Mouse (Mus musculus): Measurements from ENCODE around the gene Mroh3. TPM values are rescaled to one million over a fixed set of nuclear protein-coding genes. Genes with fewer than 3 reads are reported as not detected.

Mroh3 gene
- polyA plus RNA-seq, 1 experiment from 2014 or later = not detected

- 75% methylated on average over 12 of the region's 12 CpGs for WGBS
Observed at GRCm38 (mm10) chr1:136172696-136173095, 39.9 kb downstream of the Mroh3 start.

GRCm38 (mm10) chr1:136170109-136170508 is 42.5 kb downstream of the Mroh3 start:
- peaks cover 92% of the 10 kb centered on the region for H3K36me3 ChIP-seq
- no peaks in the 10 kb centered on the region for H3K27me3 ChIP-seq
- 9% methylated on average over 5 of the region's 5 CpGs for WGBS
- no peak overlapping the region for H3K9ac ChIP-seq
- H3K4me3 ChIP-seq = no peak overlapping the region
- no peak overlapping the region for H3K27ac ChIP-seq
- H3K9me3 ChIP-seq = no peaks in the 10 kb centered on the region
- H3K4me2 ChIP-seq = no peak overlapping the region
- peaks cover 21% of the 10 kb centered on the region for H3K4me1 ChIP-seq (replicated peaks)
- ATAC-seq (ENCODE audit: low FRiP score) = peak; percentile 78

More at GRCm38 (mm10) chr1:136172696-136173095, 39.9 kb downstream of the Mroh3 start:
- H3K4me1 ChIP-seq (replicated peaks) = peaks cover 23% of the 10 kb centered on the region
- H3K9ac ChIP-seq = no peak overlapping the region; the same call in 1 of the 2 replicates
- no peak overlapping the region for H3K4me3 ChIP-seq
- no peaks in the 10 kb centered on the region for H3K9me3 ChIP-seq
- H3K4me2 ChIP-seq = no peak overlapping the region
- no peak for ATAC-seq (ENCODE audit: low FRiP score)
- no peaks in the 10 kb centered on the region for H3K27me3 ChIP-seq
- 0 out of 2 replicates have a peak overlapping the region, but pooled peaks have one; percentile 18 for H3K27ac ChIP-seq
- H3K36me3 ChIP-seq = peaks cover 93% of the 10 kb centered on the region

- WGBS = 72% methylated on average over 8 of the region's 8 CpGs
Observed at GRCm38 (mm10) chr1:136167657-136168056, 45.0 kb downstream of the Mroh3 start.

DNA sequence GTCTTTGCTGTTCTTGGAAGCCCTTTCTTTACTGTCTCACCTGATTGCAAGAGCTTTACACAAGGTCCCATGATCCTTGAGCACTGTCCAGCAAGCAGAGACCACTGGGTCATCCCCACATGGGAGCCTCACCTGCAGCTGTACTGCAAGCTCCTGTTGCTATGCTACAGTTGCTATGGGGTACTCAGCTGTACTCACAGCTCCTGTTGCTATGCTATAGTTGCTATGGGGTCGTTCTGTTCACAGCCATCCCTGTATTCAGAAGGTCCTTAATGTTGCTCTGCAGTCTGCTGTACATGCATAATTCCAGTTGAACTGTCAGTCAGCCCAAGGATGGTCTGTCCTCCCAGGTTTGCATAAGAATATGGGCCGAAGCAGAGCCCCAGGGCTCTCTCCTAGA is 47.2 kb downstream of the Mroh3 start:
- no peak for ATAC-seq (ENCODE audit: low FRiP score)
- Histone ChIP-seq H3K4me1 (replicated peaks) (no peaks in the 10 kb centered on the region), H3K9ac (no peak overlapping the region), H3K9me3 (no peaks in the 10 kb centered on the region), H3K4me2 (no peak overlapping the region), H3K27me3 (no peaks in the 10 kb centered on the region), H3K4me3 (no peak overlapping the region), H3K27ac (no peak overlapping the region), H3K36me3 (peaks cover 95% of the 10 kb centered on the region)
- WGBS = 32% methylated on average over 2 of the region's 2 CpGs

More at GRCm38 (mm10) chr1:136167657-136168056, 45.0 kb downstream of the Mroh3 start:
- Histone ChIP-seq H3K36me3 (peaks cover 95% of the 10 kb centered on the region), H3K9me3 (no peaks in the 10 kb centered on the region), H3K4me2 (no peak overlapping the region), H3K9ac (no peak overlapping the region), H3K27me3 (no peaks in the 10 kb centered on the region), H3K4me3 (no peak overlapping the region), H3K27ac (no peak overlapping the region), H3K4me1 (replicated peaks) (0 out of 2 replicates have a peak, but pooled peaks cover under 1% of the 10 kb centered on the region)
- no peak for ATAC-seq (ENCODE audit: low FRiP score)

- WGBS = 95% methylated on average over 7 of the region's 7 CpGs
- Histone ChIP-seq H3K4me2 (no peak overlapping the region), H3K27me3 (no peaks in the 10 kb centered on the region), H3K27ac (no peak overlapping the region), H3K4me1 (replicated peaks) (no peaks in the 10 kb centered on the region), H3K9me3 (no peaks in the 10 kb centered on the region), H3K4me3 (no peak overlapping the region), H3K36me3 (peaks cover 97% of the 10 kb centered on the region), H3K9ac (no peak overlapping the region)
- ATAC-seq (ENCODE audit: low FRiP score) = no peak
Observed at GRCm38 (mm10) chr1:136161333-136161921, 51.2 kb downstream of the Mroh3 start.

- H3K4me1 ChIP-seq (replicated peaks) = no peaks in the 10 kb centered on the region
- H3K36me3 ChIP-seq = peaks cover 98% of the 10 kb centered on the region
- H3K27me3 ChIP-seq = no peaks in the 10 kb centered on the region
- no peak overlapping the region for H3K4me2 ChIP-seq
- no peak for ATAC-seq (ENCODE audit: low FRiP score)
- H3K27ac ChIP-seq = no peak overlapping the region
- no peak overlapping the region for H3K9ac ChIP-seq
- H3K9me3 ChIP-seq = no peaks in the 10 kb centered on the region
- no peak overlapping the region for H3K4me3 ChIP-seq
- WGBS = 94% methylated on average over 6 of the region's 6 CpGs
Observed at GRCm38 (mm10) chr1:136160930-136161329, 51.7 kb downstream of the Mroh3 start.

DNA sequence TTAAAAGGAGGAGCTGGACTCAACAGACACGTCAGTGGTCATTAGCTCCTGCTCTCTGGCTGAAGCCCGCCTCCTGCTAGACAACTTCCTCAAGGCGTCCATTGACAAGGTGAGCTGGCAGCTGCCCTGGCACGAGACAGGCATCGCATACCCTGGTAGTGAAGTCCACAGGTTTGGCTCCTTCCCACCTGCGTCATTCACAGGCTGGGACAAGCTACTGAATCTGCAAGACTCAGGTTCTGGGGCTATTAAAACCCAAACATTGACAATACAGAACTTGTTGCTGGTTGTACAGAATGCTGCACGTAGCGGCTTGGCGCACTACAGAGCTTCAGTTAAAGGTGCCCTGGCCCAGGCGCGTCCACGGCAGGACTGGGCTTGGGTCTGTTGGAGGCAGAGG is 52.3 kb downstream of the Mroh3 start:
- Histone ChIP-seq H3K4me1 (replicated peaks) (no peaks in the 10 kb centered on the region), H3K9ac (no peak overlapping the region), H3K4me2 (no peak overlapping the region), H3K27ac (no peak overlapping the region), H3K9me3 (no peaks in the 10 kb centered on the region), H3K27me3 (no peaks in the 10 kb centered on the region), H3K4me3 (no peak overlapping the region), H3K36me3 (peaks cover 98% of the 10 kb centered on the region)
- no peak for ATAC-seq (ENCODE audit: low FRiP score)
- 92% methylated on average over 12 of the region's 12 CpGs for WGBS

DNA sequence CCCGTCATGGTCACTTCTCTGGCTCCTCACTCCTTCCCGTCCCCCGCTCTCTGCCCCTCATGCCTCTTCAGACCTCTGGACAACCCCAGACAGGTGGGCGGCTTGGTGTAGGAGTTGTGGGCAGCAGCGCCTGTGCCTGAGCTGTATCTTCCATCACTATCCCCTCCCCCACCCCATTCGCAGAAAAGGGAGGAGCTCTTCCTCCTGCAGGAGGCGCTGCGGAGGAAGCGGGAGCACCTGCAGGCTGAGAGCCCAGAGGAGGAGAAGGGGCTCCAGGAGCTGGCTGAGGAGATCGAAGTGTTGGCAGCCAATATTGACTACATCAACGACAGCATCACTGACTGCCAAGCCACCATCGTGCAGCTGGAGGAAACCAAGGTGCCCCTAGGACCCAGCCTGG is 52.8 kb downstream of the Mroh3 start:
- no peaks in the 10 kb centered on the region for H3K9me3 ChIP-seq
- no peak overlapping the region for H3K4me3 ChIP-seq
- no peak for ATAC-seq (ENCODE audit: low FRiP score)
- H3K4me1 ChIP-seq (replicated peaks) = no peaks in the 10 kb centered on the region
- H3K36me3 ChIP-seq = peaks cover 98% of the 10 kb centered on the region
- no peak overlapping the region for H3K4me2 ChIP-seq
- H3K27me3 ChIP-seq = no peaks in the 10 kb centered on the region
- H3K27ac ChIP-seq = no peak overlapping the region
- WGBS = 45% methylated on average over 12 of the region's 12 CpGs
- no peak overlapping the region for H3K9ac ChIP-seq

DNA sequence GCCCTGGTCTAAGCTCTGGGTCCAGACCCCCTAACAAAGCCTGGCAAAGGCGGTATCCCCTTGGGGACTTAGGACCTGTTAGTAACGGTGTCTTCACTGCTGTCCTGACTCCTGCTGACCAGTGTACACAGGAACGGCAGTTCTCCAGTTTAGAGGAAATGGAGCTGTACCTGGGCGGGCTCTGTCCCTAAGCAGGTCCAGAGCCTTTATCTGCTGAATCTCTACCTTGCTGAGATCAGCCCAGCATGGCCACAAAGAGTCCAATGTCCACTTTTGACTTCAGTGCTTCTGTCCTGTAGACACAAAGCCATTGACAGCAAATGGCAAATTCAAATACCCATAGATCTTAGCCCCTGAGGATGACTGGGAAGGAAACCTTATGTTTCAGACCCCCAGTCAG is 55.7 kb downstream of the Mroh3 start:
- no peak for ATAC-seq (ENCODE audit: low FRiP score)
- H3K27ac ChIP-seq = no peak overlapping the region
- no peaks in the 10 kb centered on the region for H3K4me1 ChIP-seq (replicated peaks)
- H3K9me3 ChIP-seq = no peaks in the 10 kb centered on the region
- no peak overlapping the region for H3K4me3 ChIP-seq
- H3K9ac ChIP-seq = no peak overlapping the region
- 91% methylated on average over 4 of the region's 4 CpGs for WGBS
- peaks cover 98% of the 10 kb centered on the region for H3K36me3 ChIP-seq
- no peak overlapping the region for H3K4me2 ChIP-seq
- no peaks in the 10 kb centered on the region for H3K27me3 ChIP-seq

DNA sequence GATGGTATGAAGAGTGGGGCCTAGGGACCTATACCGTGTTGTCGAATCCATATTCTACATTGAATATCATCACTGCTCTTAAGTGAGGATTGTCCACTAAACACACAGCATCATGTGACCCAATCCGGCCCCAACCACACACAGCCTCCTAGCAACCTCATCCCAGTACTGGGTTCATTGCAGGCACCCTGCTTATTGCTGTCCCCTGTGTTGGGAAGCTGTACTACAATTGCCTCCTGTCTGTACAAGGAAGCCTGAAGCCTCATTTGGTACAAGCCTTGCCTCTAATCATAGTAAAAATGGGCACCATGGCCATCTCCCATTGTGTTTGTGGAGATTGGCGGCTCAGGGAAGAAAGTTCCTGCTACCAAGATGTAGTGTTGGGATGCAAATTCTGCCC is 56.3 kb downstream of the Mroh3 start:
- H3K4me3 ChIP-seq = no peak overlapping the region
- H3K9me3 ChIP-seq = no peaks in the 10 kb centered on the region
- no peak overlapping the region for H3K27ac ChIP-seq
- ATAC-seq (ENCODE audit: low FRiP score) = no peak
- no peaks in the 10 kb centered on the region for H3K4me1 ChIP-seq (replicated peaks)
- no peak overlapping the region for H3K9ac ChIP-seq
- 94% methylated on average over 4 of the region's 4 CpGs for WGBS
- H3K27me3 ChIP-seq = no peaks in the 10 kb centered on the region
- peaks cover 98% of the 10 kb centered on the region for H3K36me3 ChIP-seq
- no peak overlapping the region for H3K4me2 ChIP-seq

DNA sequence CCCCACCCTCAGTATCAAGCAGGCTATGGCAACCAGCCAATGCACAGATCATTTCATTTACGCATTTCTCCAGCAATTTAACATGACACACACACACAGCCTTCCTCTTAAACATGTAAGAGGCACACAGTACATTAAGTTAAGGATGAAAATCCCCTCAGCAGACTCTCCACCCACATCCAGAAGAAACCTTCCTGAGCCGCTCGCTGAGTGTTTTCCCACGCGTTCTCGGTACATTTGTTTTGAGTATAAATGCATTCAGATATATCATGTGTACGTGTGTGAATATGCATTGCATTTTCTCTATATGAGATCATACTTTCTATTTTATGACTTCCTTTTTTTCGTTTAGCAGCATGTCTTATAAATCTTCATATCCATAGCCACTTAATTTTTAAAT is 61.3 kb downstream of the Mroh3 start:
- no peak for ATAC-seq (ENCODE audit: low FRiP score)
- no peak overlapping the region for H3K27ac ChIP-seq
- H3K27me3 ChIP-seq = no peaks in the 10 kb centered on the region
- H3K4me2 ChIP-seq = no peak overlapping the region
- no peak overlapping the region for H3K9ac ChIP-seq
- H3K9me3 ChIP-seq = no peaks in the 10 kb centered on the region
- H3K4me3 ChIP-seq = no peak overlapping the region
- no peaks in the 10 kb centered on the region for H3K4me1 ChIP-seq (replicated peaks)
- H3K36me3 ChIP-seq = peaks cover 98% of the 10 kb centered on the region
- WGBS = 91% methylated on average over 8 of the region's 8 CpGs

DNA sequence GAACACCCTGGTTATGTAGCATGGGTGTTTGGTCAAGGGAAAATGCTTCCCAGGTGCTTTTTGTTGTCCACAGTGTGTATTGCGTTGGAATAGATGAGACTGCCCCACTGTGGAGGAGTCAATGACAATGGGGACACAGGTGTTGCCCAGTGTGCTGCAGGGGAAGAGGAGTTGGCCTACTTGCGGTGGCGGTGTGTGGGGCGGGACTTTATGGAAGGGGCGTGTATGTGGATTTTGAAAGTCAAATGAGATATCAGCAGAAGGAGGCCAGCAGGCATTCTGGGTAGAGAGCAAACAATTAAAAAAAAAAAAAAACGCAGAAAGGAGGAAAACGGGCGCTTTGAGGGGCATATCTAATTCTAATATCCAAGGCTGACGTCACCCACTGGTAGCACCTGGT is 62.9 kb downstream of the Mroh3 start:
- no peak for ATAC-seq (ENCODE audit: low FRiP score)
- WGBS = 71% methylated on average over 9 of the region's 9 CpGs

GRCm38 (mm10) chr1:136143514-136143913 is 69.1 kb downstream of the Mroh3 start:
- Histone ChIP-seq H3K9me3 (no peaks in the 10 kb centered on the region), H3K4me3 (no peak overlapping the region), H3K27ac (no peak overlapping the region), H3K4me2 (0 out of 2 replicates have a peak overlapping the region, but pooled peaks have one; percentile 17), H3K9ac (peak overlapping the region; percentile 19; the same call in 1 of the 2 replicates), H3K4me1 (replicated peaks) (peaks cover 64% of the 10 kb centered on the region), H3K27me3 (no peaks in the 10 kb centered on the region), H3K36me3 (peaks cover 39% of the 10 kb centered on the region)
- ATAC-seq (ENCODE audit: low FRiP score) = no peak
- WGBS = 42% methylated on average over 10 of the region's 10 CpGs

More for the DNA sequence above, 62.9 kb downstream of the Mroh3 start:
- H3K4me2 ChIP-seq = no peak overlapping the region
- no peak overlapping the region for H3K4me3 ChIP-seq
- H3K27ac ChIP-seq = no peak overlapping the region
- peaks cover 96% of the 10 kb centered on the region for H3K36me3 ChIP-seq
- no peaks in the 10 kb centered on the region for H3K27me3 ChIP-seq
- peaks cover 3% of the 10 kb centered on the region for H3K4me1 ChIP-seq (replicated peaks)
- H3K9me3 ChIP-seq = no peaks in the 10 kb centered on the region
- H3K9ac ChIP-seq = no peak overlapping the region

All from hindbrain, embryonic 13.5 days (tissue).